Mouse (Mus musculus) kidney, postnatal 14 days (tissue): ENCODE measurements at regions not wholly inside any gene's neighbourhood (a gene's known extent, or its start where the extent isn't known, plus 50 kb on each side); places are given as distances from the start of the nearest gene placed in this dataset.

Source experiments
- DNase-seq: peaks from one replicate; pipeline ENCODE4 v3.0.0; 2022; ENCODE audit warnings: mixed read lengths

- DNase-seq, result no peak
Observed at GRCm38 (mm10) chr16:7638955-7639755, 785.8 kb downstream of the Tmem114 start.

GRCm38 (mm10) chr16:7637993-7638392 lies 786.9 kb downstream of the Tmem114 start:
- DNase-seq, result no peak

- no peak for DNase-seq
Observed at GRCm38 (mm10) chr16:7637121-7637700, 787.7 kb downstream of the Tmem114 start.

- DNase-seq, result no peak
Observed at GRCm38 (mm10) chr16:7636326-7636725, 788.6 kb downstream of the Tmem114 start.

GRCm38 (mm10) chr16:7632474-7632873 lies 792.5 kb downstream of the Tmem114 start:
- no peak for DNase-seq

- DNase-seq, result no peak
Observed at GRCm38 (mm10) chr16:7628351-7628750, 796.6 kb downstream of the Tmem114 start.

GRCm38 (mm10) chr16:7606602-7607001 lies 818.3 kb downstream of the Tmem114 start:
- peak; percentile 63 for DNase-seq

GRCm38 (mm10) chr16:7602428-7602827 lies 822.5 kb downstream of the Tmem114 start:
- DNase-seq, result peak; percentile 27

- DNase-seq, result no peak
Observed at GRCm38 (mm10) chr16:7574879-7575278, 850.1 kb downstream of the Tmem114 start.

- DNase-seq, result no peak
Observed at GRCm38 (mm10) chr16:7560841-7561240, 864.1 kb downstream of the Tmem114 start.

- no peak for DNase-seq
Observed at GRCm38 (mm10) chr16:7559177-7559576, 865.8 kb downstream of the Tmem114 start.

- no peak for DNase-seq
Observed at GRCm38 (mm10) chr16:7558637-7559036, 866.3 kb downstream of the Tmem114 start.

GRCm38 (mm10) chr16:7555911-7556310 lies 869.0 kb downstream of the Tmem114 start:
- DNase-seq, result no peak

GRCm38 (mm10) chr16:7549568-7549967 lies 875.4 kb downstream of the Tmem114 start:
- no peak for DNase-seq

GRCm38 (mm10) chr16:7544067-7544466 lies 880.9 kb downstream of the Tmem114 start:
- no peak for DNase-seq

- no peak for DNase-seq
Observed at GRCm38 (mm10) chr16:7529811-7530210, 895.1 kb downstream of the Tmem114 start.

GRCm38 (mm10) chr16:7528963-7529362 lies 896.0 kb downstream of the Tmem114 start:
- no peak for DNase-seq

GRCm38 (mm10) chr16:7527923-7528776 lies 896.8 kb downstream of the Tmem114 start:
- no peak for DNase-seq

GRCm38 (mm10) chr16:7518711-7519110 lies 906.2 kb downstream of the Tmem114 start:
- DNase-seq, result no peak
